Mouse (Mus musculus): ENCODE data around the gene Tbx3.

Tbx3 gene

GRCm38 (mm10) chr5:119662326-119662725 is 8.1 kb upstream of the Tbx3 start:
- no peak for DNase-seq (ENCODE audit: low spot score in 2 of 2)

GRCm38 (mm10) chr5:119662731-119663130 is 7.7 kb upstream of the Tbx3 start:
- no peak for DNase-seq (ENCODE audit: low spot score in 2 of 2)

- DNase-seq (ENCODE audit: low spot score in 2 of 2), result no peak
These were observed 7.2 kb upstream of the Tbx3 start for GRCm38 (mm10) chr5:119663241-119663640.

GRCm38 (mm10) chr5:119663747-119664146 is 6.7 kb upstream of the Tbx3 start:
- no peak for DNase-seq (ENCODE audit: low spot score in 2 of 2)

GRCm38 (mm10) chr5:119665739-119666138 is 4.7 kb upstream of the Tbx3 start:
- no peak for DNase-seq (ENCODE audit: low spot score in 2 of 2)

- no peak for DNase-seq (ENCODE audit: low spot score in 2 of 2)
These were observed 3.0 kb upstream of the Tbx3 start for GRCm38 (mm10) chr5:119667356-119667940.

- DNase-seq (ENCODE audit: low spot score in 2 of 2), result no peak
These were observed 2.1 kb upstream of the Tbx3 start for GRCm38 (mm10) chr5:119668191-119668912.

GRCm38 (mm10) chr5:119668913-119669411 is 1.5 kb upstream of the Tbx3 start:
- no peak for DNase-seq (ENCODE audit: low spot score in 2 of 2)

GRCm38 (mm10) chr5:119669741-119670565 is 516 bp upstream of the Tbx3 start:
- no peak for DNase-seq (ENCODE audit: low spot score in 2 of 2)

GRCm38 (mm10) chr5:119671124-119671801 is 794 bp downstream of the Tbx3 start:
- no peak for DNase-seq (ENCODE audit: low spot score in 2 of 2)

- no peak for DNase-seq (ENCODE audit: low spot score in 2 of 2)
These were observed 1.5 kb downstream of the Tbx3 start for GRCm38 (mm10) chr5:119671965-119672347.

GRCm38 (mm10) chr5:119672348-119672983 is 2.0 kb downstream of the Tbx3 start:
- no peak for DNase-seq (ENCODE audit: low spot score in 2 of 2)

- DNase-seq (ENCODE audit: low spot score in 2 of 2), result no peak
These were observed 2.6 kb downstream of the Tbx3 start for GRCm38 (mm10) chr5:119672984-119673600.

GRCm38 (mm10) chr5:119673716-119674605 is 3.5 kb downstream of the Tbx3 start:
- no peak for DNase-seq (ENCODE audit: low spot score in 2 of 2)

GRCm38 (mm10) chr5:119674606-119675330 is 4.3 kb downstream of the Tbx3 start:
- DNase-seq (ENCODE audit: low spot score in 2 of 2), result no peak

GRCm38 (mm10) chr5:119676245-119676644 is 5.8 kb downstream of the Tbx3 start:
- DNase-seq (ENCODE audit: low spot score in 2 of 2), result no peak

- DNase-seq (ENCODE audit: low spot score in 2 of 2), result no peak
These were observed 8.0 kb downstream of the Tbx3 start for GRCm38 (mm10) chr5:119678516-119678915.

- DNase-seq (ENCODE audit: low spot score in 2 of 2), result no peak
These were observed 8.6 kb downstream of the Tbx3 start for GRCm38 (mm10) chr5:119679084-119679483.

GRCm38 (mm10) chr5:119679614-119680328 is 9.3 kb downstream of the Tbx3 start:
- no peak for DNase-seq (ENCODE audit: low spot score in 2 of 2)

All from spleen, postnatal 10 days (tissue).